Mouse (Mus musculus): Measurements from ENCODE around the gene Krt28. TPM values are rescaled to one million over a fixed set of nuclear protein-coding genes. Genes with fewer than 3 reads are reported as not detected.

The Krt28 gene
- total RNA-seq, 2 experiments from 2014 or later = 0.23 TPM; not detected in 1

GRCm38 (mm10) chr11:99337866-99338265 lies 36.8 kb downstream of the Krt28 start, which contains the start of gene Krt26:
Gene Krt26 (minus strand): TSS chr11:99337966.
- H3K4me3 ChIP-seq = no peak within 1 kb of the TSS
- DNase-seq (ENCODE audit: low spot score in 2 of 2) = no peak
- no peak for TF ChIP-seq CTCF (conservative IDR thresholded peaks at IDR 0.05)
- no peak within 1 kb of the TSS for H3K27ac ChIP-seq

DNA sequence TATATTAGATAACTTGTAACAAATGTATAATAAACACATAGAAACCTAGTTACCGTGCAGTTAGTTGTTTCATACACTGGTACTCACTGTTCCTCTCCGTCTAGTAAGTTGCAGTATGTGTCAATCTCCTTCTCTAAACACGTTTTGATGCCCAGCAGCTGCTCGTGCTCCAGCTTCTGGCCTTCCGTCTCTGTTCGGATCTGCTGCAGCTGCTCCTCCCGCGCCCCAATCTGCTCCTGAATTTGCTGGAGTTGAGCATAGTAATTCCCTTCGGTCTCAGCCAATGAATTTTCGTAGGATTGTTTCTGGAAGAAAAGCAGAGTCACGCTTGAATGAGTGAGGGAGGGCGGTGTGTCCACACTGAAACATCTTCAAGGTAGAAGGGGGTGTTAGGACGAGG lies 41.3 kb downstream of the Krt28 start:
- TF ChIP-seq CTCF (conservative IDR thresholded peaks at IDR 0.05) = no peak
- Histone ChIP-seq H3K4me3 (no peak overlapping the region; the same call in 1 of the 2 replicates), H3K27ac (no peak overlapping the region)
- peak; percentile 80 for DNase-seq (ENCODE audit: low spot score in 2 of 2)

- no peak overlapping the region for H3K27ac ChIP-seq
- no peak overlapping the region for H3K4me3 ChIP-seq
- no peak for TF ChIP-seq CTCF (conservative IDR thresholded peaks at IDR 0.05)
- DNase-seq (ENCODE audit: low spot score in 2 of 2) = no peak
Observed at GRCm38 (mm10) chr11:99329655-99330054, 45.0 kb downstream of the Krt28 start.

DNA sequence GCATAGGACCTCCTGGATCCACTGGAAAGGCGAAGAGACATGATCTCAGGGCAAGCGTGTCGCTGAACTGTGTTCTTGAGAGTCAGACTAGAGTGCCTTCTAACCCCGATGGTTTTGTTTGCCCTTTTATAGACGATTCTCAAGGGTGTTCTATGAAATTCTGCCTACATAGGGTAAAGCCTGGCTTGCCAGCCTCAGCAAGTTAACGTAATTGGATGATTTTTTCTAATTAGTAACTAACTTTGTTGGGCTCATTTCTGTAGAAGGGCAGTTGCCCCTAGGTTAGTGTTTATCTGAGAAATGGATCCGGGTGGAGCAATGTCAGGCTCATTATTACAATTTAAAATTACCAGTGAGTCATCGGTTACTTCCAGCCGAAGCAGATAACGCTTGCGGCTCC lies 51.9 kb downstream of the Krt28 start, which contains the start of gene Krt25:
TSS of gene Krt25 (minus strand) at position 101 of the 400 bp plus-strand sequence.
- Histone ChIP-seq H3K27ac (no peak within 1 kb of the TSS), H3K4me3 (no peak within 1 kb of the TSS)
- no peak for TF ChIP-seq CTCF (conservative IDR thresholded peaks at IDR 0.05)
- no peak for DNase-seq (ENCODE audit: low spot score in 2 of 2)

DNA sequence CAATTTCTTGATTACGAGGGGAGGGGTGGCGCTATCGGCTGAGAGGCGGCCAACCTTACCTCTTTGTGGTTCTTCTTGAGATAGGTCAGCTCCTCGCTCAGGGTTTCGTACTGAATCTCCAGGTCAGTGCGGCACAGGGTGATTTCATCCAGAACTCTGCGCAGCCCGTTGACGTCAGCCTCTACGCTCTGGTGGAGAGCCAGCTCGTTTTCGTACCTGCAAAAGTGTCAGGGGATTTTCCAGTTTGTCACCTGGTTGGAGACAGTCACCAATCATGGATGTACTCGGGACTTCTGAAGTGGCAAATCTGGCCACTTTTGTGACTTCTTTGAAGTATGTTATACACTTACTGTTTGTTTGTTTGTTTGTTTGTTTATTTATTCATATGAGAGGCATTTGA lies 53.6 kb downstream of the Krt28 start:
- Histone ChIP-seq H3K4me3 (no peak overlapping the region), H3K27ac (no peak overlapping the region)
- no peak for TF ChIP-seq CTCF (conservative IDR thresholded peaks at IDR 0.05)
- DNase-seq (ENCODE audit: low spot score in 2 of 2) = no peak

DNA sequence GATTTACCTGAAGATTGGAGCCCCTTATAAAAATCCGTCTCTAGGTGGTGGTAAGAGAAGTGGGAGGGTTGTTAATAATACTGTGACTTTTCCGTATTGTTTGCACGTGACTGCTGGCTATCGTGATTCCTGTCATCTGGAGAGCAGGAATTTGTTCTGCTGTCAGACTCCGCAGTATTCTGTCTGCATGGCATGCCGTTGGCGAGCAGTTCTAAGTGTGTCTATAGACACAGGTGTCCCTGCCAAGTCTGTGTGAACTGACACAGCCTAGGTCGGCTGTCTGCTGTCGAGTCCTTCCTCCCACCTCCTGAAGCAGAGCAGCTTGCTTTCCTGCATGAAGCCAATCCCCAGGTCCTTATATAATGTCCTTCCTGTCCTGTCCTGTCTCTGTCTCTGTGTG lies 55.6 kb downstream of the Krt28 start:
- DNase-seq (ENCODE audit: low spot score in 2 of 2) = no peak
- no peak overlapping the region for H3K4me3 ChIP-seq
- no peak overlapping the region for H3K27ac ChIP-seq
- no peak for TF ChIP-seq CTCF (conservative IDR thresholded peaks at IDR 0.05)

GRCm38 (mm10) chr11:99316543-99316942 lies 58.2 kb downstream of the Krt28 start:
- TF ChIP-seq CTCF (conservative IDR thresholded peaks at IDR 0.05) = no peak
- H3K27ac ChIP-seq = no peak overlapping the region
- no peak overlapping the region for H3K4me3 ChIP-seq
- DNase-seq (ENCODE audit: low spot score in 2 of 2) = no peak

Other genes with a start within 250 kb of the Krt28 start
- not detected for gene Ccr7, start 219.8 kb downstream of the Krt28 start, total RNA-seq (2021)
- gene Smarce1, start 143.9 kb downstream of the Krt28 start, total RNA-seq (2021) = 10 to 100 TPM; 55.8 to 62.3 TPM
- gene Krt222, start 130.8 kb downstream of the Krt28 start, total RNA-seq (2021) = 10 to 100 TPM; 24.8 to 29.5 TPM
- gene Krt24, start 89.6 kb downstream of the Krt28 start, total RNA-seq (2021) = not detected
- not detected for gene Krt25, start 52.0 kb downstream of the Krt28 start, total RNA-seq (2021)
- not detected for gene Krt26, start 36.9 kb downstream of the Krt28 start, total RNA-seq (2021)
- gene Krt27, start 23.8 kb downstream of the Krt28 start, total RNA-seq (2021) = not detected
- gene Krt10, start 14.5 kb upstream of the Krt28 start, total RNA-seq (2021) = 10 to 100 TPM; 14.8 to 16.4 TPM
- 1 to 10 TPM in 1 of 2 experiments, under 1 TPM in 1; 0.97 to 1.4 TPM for gene Krt12, start 47.4 kb upstream of the Krt28 start, total RNA-seq (2021)
- gene Krt20, start 63.2 kb upstream of the Krt28 start, total RNA-seq (2021) = not detected
- not detected for gene Krt23, start 118.2 kb upstream of the Krt28 start, total RNA-seq (2021)
- gene Krt39, start 146.4 kb upstream of the Krt28 start, total RNA-seq (2021) = not detected
- gene Krt40, start 168.3 kb upstream of the Krt28 start, total RNA-seq (2021) = not detected
- not detected for gene Krtap3-3, start 176.0 kb upstream of the Krt28 start, total RNA-seq (2021)
- not detected for gene Krtap3-2, start 181.9 kb upstream of the Krt28 start, total RNA-seq (2021)
- not detected for gene Gm11939, start 184.6 kb upstream of the Krt28 start, total RNA-seq (2021)
- gene Krtap3-1, start 191.7 kb upstream of the Krt28 start, total RNA-seq (2021) = not detected
- not detected for gene Krtap1-5, start 206.1 kb upstream of the Krt28 start, total RNA-seq (2021)
- not detected for gene Krtap1-4, start 208.8 kb upstream of the Krt28 start, total RNA-seq (2021)
- not detected for gene Krtap1-3, start 216.4 kb upstream of the Krt28 start, total RNA-seq (2021)
- gene Krtap9-3, start 223.2 kb upstream of the Krt28 start, total RNA-seq (2021) = not detected
- gene Gm11938, start 228.4 kb upstream of the Krt28 start, total RNA-seq (2021) = not detected
- not detected for gene Gm11937, start 235.3 kb upstream of the Krt28 start, total RNA-seq (2021)
- not detected for gene Krtap2-4, start 239.9 kb upstream of the Krt28 start, total RNA-seq (2021)
- gene Gm11562, start 245.5 kb upstream of the Krt28 start, total RNA-seq (2021) = not detected

Data from layer of hippocampus, adult 2 months (tissue).